Mouse (Mus musculus) heart, postnatal 36 days (tissue): Measurements from ENCODE around the gene Timm22. TPM values are rescaled to one million over a fixed set of nuclear protein-coding genes. Genes with fewer than 3 reads are reported as not detected.

Experiments used
- DNase-seq, 2 experiments: peaks; one replicate each; pipeline ENCODE4 v3.0.0; 2021 to 2022
- intact Hi-C: fragments of 180-260 bp; cut with DNase I; formaldehyde crosslinking; loops from one replicate; pipeline ENCODE4 v1.15.1; 2025
- total RNA-seq, 2 experiments: library from RNA; stranded (reverse); gene quantifications; 2 replicates each; pipeline ENCODE4 v1.2.3; 2021

Timm22 gene
- total RNA-seq, 2 experiments from 2014 or later = 42.4 to 55.2 TPM

DNA sequence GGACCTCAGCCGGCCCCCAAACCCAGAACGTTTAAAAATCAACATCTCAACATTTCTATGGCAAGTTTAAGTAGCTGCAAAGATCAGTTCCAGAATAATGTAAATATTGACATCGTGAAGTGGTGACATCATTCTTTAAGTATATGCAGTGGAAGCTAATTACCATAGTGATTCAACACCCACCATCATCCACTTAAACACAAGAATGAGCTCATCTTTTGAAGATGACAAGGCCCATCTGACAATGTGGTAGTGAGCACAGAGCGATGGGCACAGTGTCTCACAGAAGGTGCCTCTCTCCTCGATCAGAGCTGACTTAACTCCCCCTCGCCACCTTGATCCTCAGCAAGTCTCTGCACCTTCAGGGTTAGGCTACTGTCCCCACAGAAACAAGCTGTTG, 19.0 kb downstream of the Timm22 start:
- intact Hi-C loops = no loop called here
- no peak for DNase-seq

DNA sequence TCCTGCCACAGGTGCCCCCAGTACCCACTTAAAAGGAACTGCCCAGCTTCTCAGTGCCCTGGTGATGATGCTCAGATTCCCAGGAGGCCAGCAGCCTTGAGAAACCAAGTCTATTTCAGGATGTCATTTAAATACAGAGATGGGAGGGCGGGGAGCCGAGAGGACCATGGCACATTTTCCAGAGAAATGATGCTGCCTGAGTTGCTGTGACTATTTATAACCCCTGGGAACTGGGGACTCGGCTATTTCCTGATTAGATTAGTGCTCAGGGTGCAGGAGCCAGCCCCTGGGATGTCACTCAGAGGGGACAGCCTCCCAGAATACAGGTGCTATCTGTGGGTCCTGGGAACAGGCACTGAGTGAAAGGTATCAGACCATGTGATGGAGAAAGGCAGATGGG, 21.0 kb downstream of the Timm22 start:
- intact Hi-C loops = no loop called here
- DNase-seq = no peak

GRCm38 (mm10) chr11:76429046-76429445, 22.3 kb downstream of the Timm22 start:
- intact Hi-C loops = no loop called here
- no peak for DNase-seq

DNA sequence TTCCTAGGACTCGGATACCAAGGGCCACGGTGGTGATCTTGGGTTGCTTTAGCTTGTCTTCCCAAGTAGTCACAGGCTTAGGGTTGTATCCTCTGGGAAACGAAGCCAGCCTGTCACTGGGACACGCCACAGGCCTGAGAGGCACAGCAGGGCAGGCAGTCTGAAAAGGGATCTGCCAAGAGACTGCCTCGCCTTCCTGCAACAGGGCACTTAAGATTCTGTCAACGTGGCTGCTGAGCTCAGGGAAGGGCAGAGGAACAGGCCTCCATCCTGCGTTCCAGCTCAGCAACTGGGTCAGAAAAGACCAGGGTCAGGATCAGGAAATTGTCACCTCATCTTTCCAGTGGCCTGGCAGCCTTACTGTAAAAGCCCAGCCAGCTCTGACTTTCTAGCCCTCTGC, 22.8 kb downstream of the Timm22 start:
- no peak for DNase-seq

DNA sequence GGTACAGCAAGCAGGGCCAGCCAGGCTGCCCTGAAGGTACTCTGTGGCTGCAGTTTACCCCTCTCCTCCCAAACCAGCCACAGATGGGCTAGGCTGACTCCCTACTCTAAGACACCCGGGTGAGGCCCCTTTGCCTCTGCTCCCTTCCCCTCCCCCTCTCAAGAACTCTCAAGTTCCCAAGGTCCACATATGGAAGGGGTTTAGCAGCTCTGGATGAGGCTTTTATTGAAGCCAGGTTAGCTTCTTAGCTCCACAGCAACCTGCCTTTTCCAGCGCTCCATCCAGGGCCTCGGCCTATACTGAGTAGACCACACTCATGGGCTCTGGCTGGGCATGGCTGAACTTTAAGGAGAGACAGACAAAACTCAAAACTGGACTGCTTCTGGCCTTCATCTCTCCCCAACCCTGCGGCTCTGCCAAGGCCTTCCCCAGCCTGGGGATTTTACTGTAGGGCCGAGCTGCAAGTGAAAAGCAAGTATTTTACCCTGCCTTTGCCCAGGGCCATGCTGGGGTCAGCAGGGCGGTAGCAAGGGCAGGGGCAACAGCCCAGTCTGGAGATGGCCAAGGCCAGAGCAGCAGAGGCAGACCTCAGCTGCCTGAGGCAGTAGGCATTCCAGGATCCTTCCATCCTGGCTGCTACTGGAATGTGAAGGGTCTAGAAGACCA, 23.3 kb downstream of the Timm22 start:
- intact Hi-C loops = no loop called here
- DNase-seq = no peak

More for the DNA sequence above, 22.8 kb downstream of the Timm22 start:
- intact Hi-C loops = no loop called here

DNA sequence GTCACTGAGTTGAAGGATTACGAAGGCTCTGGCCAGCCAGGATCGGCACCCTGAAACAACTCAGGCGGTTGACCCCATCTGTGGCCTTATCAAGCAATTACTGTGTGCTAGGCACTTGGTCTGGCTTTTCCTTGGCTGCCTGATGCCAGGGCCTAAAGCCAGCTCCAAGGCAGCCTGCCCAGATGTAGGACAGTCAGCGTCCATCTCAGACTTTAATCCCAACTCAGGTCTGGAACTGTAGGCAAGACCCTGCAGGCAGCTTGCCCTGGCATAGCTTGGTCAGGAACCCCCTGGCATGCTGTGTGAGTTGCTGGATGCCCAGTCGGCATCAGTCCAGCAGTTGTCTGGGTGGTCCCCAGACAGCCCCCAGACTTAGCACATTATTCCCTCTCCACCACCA, 29.3 kb downstream of the Timm22 start:
- peak; percentile 52 to 55 for DNase-seq
- intact Hi-C loops = no loop called here

DNA sequence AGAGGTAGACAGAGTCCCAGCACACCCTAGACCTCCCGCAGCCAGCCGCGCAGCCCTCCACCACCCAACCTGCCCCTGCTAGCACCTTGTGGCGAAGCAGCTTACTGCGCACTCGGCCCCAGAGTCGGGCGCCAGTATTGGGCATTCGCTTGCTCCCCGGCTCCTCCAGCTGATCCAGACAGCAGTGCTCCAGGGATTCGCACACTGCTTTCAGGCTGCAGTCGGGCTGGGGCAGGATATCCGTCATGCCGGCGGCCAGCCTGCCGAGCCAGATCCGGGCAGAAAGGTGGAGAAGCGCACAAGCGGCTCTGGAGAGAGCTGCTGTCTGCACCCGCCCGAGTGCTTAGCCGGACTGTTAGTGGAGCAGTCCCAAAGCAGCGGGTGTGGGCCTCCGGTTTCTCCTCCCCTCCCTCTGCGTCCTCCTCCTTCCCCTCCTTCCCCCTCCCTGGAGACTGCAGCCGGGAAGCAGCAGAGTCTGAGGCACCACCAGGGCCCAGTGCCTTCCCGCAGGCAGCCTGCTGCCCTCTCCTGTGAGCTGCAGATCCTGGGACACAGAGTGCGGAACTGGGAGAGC, 30.2 kb downstream of the Timm22 start:
- peak; percentile 65 to 66 for DNase-seq
- intact Hi-C loops = no loop called here

- intact Hi-C loops = no loop called here
Measured at GRCm38 (mm10) chr11:76439666-76440065, 32.9 kb downstream of the Timm22 start.

DNA sequence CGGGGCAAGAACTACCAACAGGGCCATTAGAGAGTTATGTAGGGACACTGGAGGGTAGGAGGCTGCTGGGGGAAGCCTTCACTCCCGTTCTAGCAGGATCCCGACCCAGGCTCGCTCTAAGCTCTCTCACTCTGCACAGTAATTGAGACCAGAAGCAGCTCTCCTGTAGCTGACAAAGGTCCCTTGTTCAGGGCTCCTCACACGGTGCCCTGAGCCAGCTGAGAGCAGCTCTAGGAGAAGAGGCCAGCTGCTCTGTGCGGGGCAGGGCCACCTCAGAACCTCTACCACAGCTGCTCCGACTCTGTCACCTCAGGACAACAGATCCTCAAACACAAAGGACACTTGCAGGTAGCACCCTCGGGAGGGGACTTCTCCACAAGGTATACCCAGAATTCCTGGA, 38.7 kb downstream of the Timm22 start:
- intact Hi-C loops = no loop called here
- DNase-seq = no peak

More at GRCm38 (mm10) chr11:76439666-76440065, 32.9 kb downstream of the Timm22 start:
- DNase-seq = no peak

DNA sequence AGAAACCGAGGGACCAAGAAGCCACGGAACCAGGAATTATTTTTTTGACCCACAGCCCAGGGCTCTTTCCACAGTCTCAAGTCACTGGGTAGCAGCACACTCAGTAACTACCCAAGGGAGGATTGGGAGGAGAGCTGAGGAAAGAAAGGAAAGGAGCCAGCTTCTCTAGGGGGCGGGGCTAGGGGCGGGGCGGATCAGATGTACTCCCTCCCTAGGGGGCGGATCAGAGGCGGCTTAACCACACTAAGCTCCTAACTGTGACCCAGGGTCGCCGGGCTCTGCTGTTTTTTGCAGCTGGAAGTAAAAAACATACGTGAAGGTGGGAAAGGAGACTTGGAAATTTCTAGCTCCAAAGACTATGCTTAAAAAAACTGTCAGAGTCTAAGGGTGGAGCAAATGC, 39.5 kb downstream of the Timm22 start:
- no peak for DNase-seq
- intact Hi-C loops = no loop called here

DNA sequence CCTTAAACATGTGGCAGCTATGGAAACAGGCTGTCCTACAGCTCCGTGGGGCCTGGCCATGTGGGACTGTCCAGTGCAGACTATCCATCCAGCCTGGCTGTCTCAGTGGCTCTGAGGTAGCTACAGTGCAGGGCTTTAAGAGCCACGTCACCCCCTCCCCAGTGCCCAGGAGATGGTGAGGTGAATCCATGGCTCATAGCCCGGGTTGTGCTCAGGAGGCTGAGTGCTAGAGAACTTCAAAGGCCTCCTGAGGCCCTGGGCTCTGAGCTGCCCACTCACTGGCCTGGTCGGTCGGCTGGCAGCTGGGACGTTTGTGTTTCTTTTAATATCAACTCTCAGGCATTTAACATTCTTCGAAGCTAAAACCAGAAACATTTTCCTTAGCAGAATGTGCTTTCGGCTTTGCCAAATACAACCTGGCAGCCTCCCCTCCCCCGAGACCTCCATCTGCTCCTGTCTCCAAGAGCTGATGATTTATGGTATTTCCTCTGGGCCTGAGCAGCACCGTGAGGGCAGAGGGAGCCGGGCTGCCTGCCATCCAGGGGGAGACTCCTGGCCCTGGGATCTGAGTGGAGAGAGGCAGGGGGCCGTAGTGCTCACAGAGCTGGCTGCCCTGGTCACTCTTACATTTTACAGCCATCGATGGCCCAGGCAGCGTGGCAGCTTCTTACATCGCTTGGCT, 42.9 kb downstream of the Timm22 start:
- peak; percentile 43 to 59 for DNase-seq
- intact Hi-C loops = no loop called here

GRCm38 (mm10) chr11:76450202-76450561, 43.4 kb downstream of the Timm22 start:
- no peak for DNase-seq
- intact Hi-C loops = no loop called here

DNA sequence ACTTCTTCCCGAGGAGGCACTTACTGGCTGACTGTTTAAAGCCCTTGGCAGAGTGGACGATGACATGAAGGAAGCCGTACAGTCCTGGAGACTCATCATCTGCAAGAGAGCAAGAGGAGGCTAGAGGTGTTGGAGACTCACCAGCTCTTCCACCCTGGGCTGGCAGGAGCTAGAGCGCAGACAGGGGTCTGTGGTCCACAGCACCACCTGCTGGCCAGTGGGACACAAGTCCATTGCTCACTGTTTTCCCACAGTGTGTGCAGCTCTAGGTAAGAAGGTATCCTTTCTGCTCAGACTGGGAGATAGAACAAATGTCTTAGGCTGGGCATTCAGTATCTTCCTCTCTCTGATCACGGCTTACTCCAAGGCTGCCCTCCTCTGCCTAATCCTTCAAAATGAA, 47.7 kb downstream of the Timm22 start:
- peak; percentile 74 to 77 for DNase-seq
- intact Hi-C loops = loop anchor here (2.0 kb wide), 2 partner anchors 36 to 202 kb away; no protein-coding TSS in a partner anchor

- intact Hi-C loops = loop anchor here (1.0 to 5.0 kb wide), 3 partner anchors 38 to 191 kb away; no protein-coding TSS in a partner anchor
- DNase-seq = peak; percentile 86 to 94
Measured at GRCm38 (mm10) chr11:76456233-76456632, 49.5 kb downstream of the Timm22 start.

GRCm38 (mm10) chr11:76456897-76457296, 50.1 kb downstream of the Timm22 start:
- DNase-seq = no peak
- intact Hi-C loops = loop anchor here (1.0 to 5.0 kb wide), 3 partner anchors 37 to 190 kb away; no protein-coding TSS in a partner anchor

- intact Hi-C loops = loop anchor here (5.0 kb wide), 1 partner anchor 189 kb away; no protein-coding TSS in a partner anchor
- DNase-seq = no peak
Measured at GRCm38 (mm10) chr11:76458730-76459129, 52.0 kb downstream of the Timm22 start.

DNA sequence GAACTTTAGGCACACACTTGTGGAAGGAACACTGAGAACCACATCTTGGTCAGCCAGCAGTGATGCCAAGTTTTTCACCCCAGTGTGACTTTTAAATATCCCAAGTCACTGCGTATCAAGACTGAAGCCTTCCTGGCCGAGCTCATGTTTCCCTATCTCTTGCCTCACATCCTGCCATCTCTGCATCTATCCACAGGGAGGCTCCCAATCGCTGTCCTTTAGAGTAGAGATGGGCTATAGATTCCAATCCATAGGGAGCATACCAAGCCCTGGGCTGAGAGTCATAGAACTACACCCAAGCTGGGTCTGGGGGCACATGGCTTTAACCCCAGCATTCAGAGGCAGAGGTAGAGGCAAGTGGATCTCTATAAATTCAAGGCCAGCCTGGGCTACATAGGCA, 52.7 kb downstream of the Timm22 start:
- intact Hi-C loops = loop anchor here (5.0 kb wide), 1 partner anchor 188 kb away; no protein-coding TSS in a partner anchor

GRCm38 (mm10) chr11:76461201-76461600, 54.4 kb downstream of the Timm22 start:
- intact Hi-C loops = no loop called here
- DNase-seq = no peak

More for the DNA sequence above, 52.7 kb downstream of the Timm22 start:
- no peak for DNase-seq

DNA sequence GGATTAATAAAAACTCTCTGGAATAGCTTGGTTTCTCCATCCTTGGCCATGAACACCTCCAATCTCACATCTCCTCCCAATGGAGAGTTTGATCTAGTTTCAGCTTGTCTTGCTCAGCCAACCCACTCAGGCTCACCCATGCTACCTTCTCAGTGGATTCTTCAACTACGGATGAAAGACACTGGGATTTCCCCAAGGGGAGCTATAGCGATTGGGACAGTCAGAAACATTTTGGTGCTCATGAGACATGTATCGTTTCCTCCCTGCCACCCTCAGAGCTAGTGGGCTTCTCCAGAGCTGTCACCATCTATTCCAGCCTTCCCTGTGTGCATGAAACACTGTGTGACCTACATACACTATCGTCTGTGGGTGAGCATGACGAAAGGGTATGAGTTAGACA, 54.9 kb downstream of the Timm22 start:
- intact Hi-C loops = no loop called here
- no peak for DNase-seq

GRCm38 (mm10) chr11:76465879-76466278, 59.1 kb downstream of the Timm22 start:
- intact Hi-C loops = no loop called here
- DNase-seq = no peak
